Mouse (Mus musculus) intestine, postnatal 0 days (tissue): ENCODE data around the gene Tmc8. TPM values are rescaled to one million over a fixed set of nuclear protein-coding genes. Genes with fewer than 3 reads are reported as not detected.

Experiments used
- ATAC-seq: fragments of 200-750 bp; cut with Nextera tagmentation; 2 replicates; pipeline ENCODE4 v1.8.0; 2017; ENCODE audit warnings: mild to moderate bottlenecking, moderate TSS enrichment, moderate library complexity
- H3K27ac ChIP-seq: fragments of 300-500 bp; sonication (generic); 2 replicates; pipeline ENCODE4 v1.5.1; 2014; ENCODE audit warnings: mild to moderate bottlenecking, low read depth, low read length, moderate library complexity
- H3K27me3 ChIP-seq: fragments of 300-500 bp; sonication (generic); replicated peaks from 2 replicates; pipeline ENCODE4 v1.6.1; 2014; ENCODE audit warnings: low read length, mixed read lengths; ENCODE audit not compliant: control insufficient read depth, insufficient read depth
- H3K36me3 ChIP-seq: fragments of 300-500 bp; sonication (generic); 2 replicates; pipeline ENCODE4 v1.6.1; 2014; ENCODE audit warnings: mild to moderate bottlenecking, moderate library complexity; ENCODE audit not compliant: control insufficient read depth, insufficient read depth
- H3K4me1 ChIP-seq: fragments of 300-500 bp; sonication (generic); replicated peaks from 2 replicates; pipeline ENCODE4 v1.6.1; 2014; ENCODE audit warnings: antibody characterized with exemption, low read length, mixed read lengths; ENCODE audit not compliant: control insufficient read depth, insufficient read depth
- H3K4me2 ChIP-seq: fragments of 300-500 bp; sonication (generic); replicated peaks from 2 replicates; pipeline ENCODE4 v1.6.1; 2014; ENCODE audit warnings: low read depth, mild to moderate bottlenecking, moderate library complexity
- H3K4me3 ChIP-seq: fragments of 300-500 bp; sonication (generic); 2 replicates; pipeline ENCODE4 v1.5.1; 2014; ENCODE audit warnings: low read depth, low read length
- H3K9ac ChIP-seq: fragments of 300-500 bp; sonication (generic); 2 replicates; pipeline ENCODE4 v1.6.1; 2014; ENCODE audit warnings: mild to moderate bottlenecking, low read depth, low read length
- H3K9me3 ChIP-seq: fragments of 300-500 bp; sonication (generic); 2 replicates; pipeline ENCODE4 v1.6.1; 2016; ENCODE audit warnings: mixed run types; ENCODE audit not compliant: control insufficient read depth
- CTCF ChIP-seq: sonication (generic); IDR thresholded peaks from 2 replicates; pipeline ENCODE4 v1.5.1; 2016; ENCODE audit warnings: low read depth, mild to moderate bottlenecking, control low read depth, antibody characterized with exemption, moderate library complexity
- WGBS: fragments of 180-500 bp; shearing (Covaris S2); extraction: QIAGEN DNeasy Blood & Tissue Kit; methylation state at CpG from one replicate; pipeline ENCODE4 v1.1.7; 2014; 5-methylcytosine and 5-hydroxymethylcytosine counted together
- polyA plus RNA-seq: library from polyadenylated mRNA; unstranded; fragments of >200 nt; fragmentation: Nextera tagmentation; extraction: Ambion mirVana; gene quantifications from 2 replicates; pipeline ENCODE4 v1.2.1, GENCODE M21; 2015

Gene Tmc8
- polyA plus RNA-seq, 1 experiment from 2014 or later, result 18.2 TPM

- peak; percentile 69 for ATAC-seq
- peak overlapping the region; percentile 85 for H3K27ac ChIP-seq
- no peak overlapping the region for H3K9ac ChIP-seq
- H3K27me3 ChIP-seq, result no peaks in the 10 kb centered on the region
- TF ChIP-seq CTCF, result peak; percentile 91
- H3K36me3 ChIP-seq, result no peaks in the 10 kb centered on the region
- H3K9me3 ChIP-seq, result no peaks in the 10 kb centered on the region
- H3K4me3 ChIP-seq, result peak overlapping the region; percentile 34
- WGBS, result under 1% methylated on average over 14 of the region's 14 CpGs
- 0 out of 2 replicates have a peak, but pooled peaks cover 3% of the 10 kb centered on the region for H3K4me1 ChIP-seq
- peak overlapping the region; percentile 65 for H3K4me2 ChIP-seq
These were observed 8.4 kb downstream of the Tmc8 start for GRCm38 (mm10) chr11:117790286-117790685.

GRCm38 (mm10) chr11:117790703-117791440, 9.0 kb downstream of the Tmc8 start:
- Histone ChIP-seq H3K36me3 (no peaks in the 10 kb centered on the region), H3K4me3 (peak overlapping the region; percentile 34), H3K27me3 (no peaks in the 10 kb centered on the region), H3K9ac (peak overlapping the region; percentile 50), H3K4me2 (peak overlapping the region; percentile 65), H3K27ac (peak overlapping the region; percentile 85), H3K9me3 (no peaks in the 10 kb centered on the region), H3K4me1 (0 out of 2 replicates have a peak, but pooled peaks cover 3% of the 10 kb centered on the region)
- peak; percentile 95 for ATAC-seq
- TF ChIP-seq CTCF, result peak; percentile 64
- 30% methylated on average over 23 of the region's 23 CpGs for WGBS

GRCm38 (mm10) chr11:117791441-117791761, 9.5 kb downstream of the Tmc8 start:
- peak overlapping the region; percentile 34 for H3K4me3 ChIP-seq
- TF ChIP-seq CTCF, result no peak
- H3K9ac ChIP-seq, result peak overlapping the region; percentile 50; the same call in 1 of the 2 replicates
- peak overlapping the region; percentile 65 for H3K4me2 ChIP-seq
- H3K4me1 ChIP-seq, result 0 out of 2 replicates have a peak, but pooled peaks cover 3% of the 10 kb centered on the region
- H3K27me3 ChIP-seq, result no peaks in the 10 kb centered on the region
- no peaks in the 10 kb centered on the region for H3K9me3 ChIP-seq
- WGBS, result 83% methylated on average over 9 of the region's 9 CpGs
- no peak for ATAC-seq
- peak overlapping the region; percentile 85 for H3K27ac ChIP-seq
- H3K36me3 ChIP-seq, result no peaks in the 10 kb centered on the region

GRCm38 (mm10) chr11:117792281-117792888, 10.5 kb downstream of the Tmc8 start:
- Histone ChIP-seq H3K4me2 (peak overlapping the region; percentile 65), H3K4me1 (0 out of 2 replicates have a peak, but pooled peaks cover 3% of the 10 kb centered on the region), H3K27me3 (no peaks in the 10 kb centered on the region), H3K27ac (peak overlapping the region; percentile 85), H3K9me3 (no peaks in the 10 kb centered on the region), H3K4me3 (peak overlapping the region; percentile 34; the same call in 1 of the 2 replicates), H3K36me3 (no peaks in the 10 kb centered on the region), H3K9ac (peak overlapping the region; percentile 13; the same call in 1 of the 2 replicates)
- peak; percentile 46 for TF ChIP-seq CTCF
- ATAC-seq, result peak; percentile 74
- WGBS, result 5% methylated on average over 22 of the region's 22 CpGs

DNA sequence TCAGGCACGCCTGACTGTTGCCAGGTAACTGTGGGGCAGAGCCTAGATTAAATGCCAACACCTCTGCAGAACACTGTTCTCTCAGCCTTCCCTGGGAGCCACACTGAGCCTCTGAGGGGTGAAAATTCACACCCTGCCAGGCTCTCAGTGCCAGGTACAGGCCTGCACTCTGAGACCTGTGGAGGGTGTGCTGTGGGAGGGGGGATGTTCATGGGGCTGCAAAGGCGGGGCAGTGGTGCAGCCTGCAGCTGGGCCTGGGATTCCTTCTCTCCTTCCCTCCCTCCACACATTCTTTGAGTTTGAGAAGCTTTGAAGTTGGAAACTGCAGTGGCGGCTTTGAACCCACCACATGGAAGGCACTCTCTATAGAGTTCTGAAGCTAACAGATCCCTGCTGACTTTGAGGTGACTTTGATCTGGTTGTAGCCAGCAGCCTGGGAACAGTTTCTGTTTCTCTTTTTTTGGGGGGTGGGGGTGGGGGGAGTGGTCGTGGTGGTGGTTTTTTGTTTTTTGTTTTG, 12.2 kb downstream of the Tmc8 start:
- Histone ChIP-seq H3K4me2 (no peak overlapping the region), H3K4me1 (0 out of 2 replicates have a peak, but pooled peaks cover 3% of the 10 kb centered on the region), H3K27ac (no peak overlapping the region), H3K36me3 (no peaks in the 10 kb centered on the region), H3K9me3 (no peaks in the 10 kb centered on the region), H3K9ac (no peak overlapping the region), H3K4me3 (no peak overlapping the region), H3K27me3 (no peaks in the 10 kb centered on the region)
- no peak for TF ChIP-seq CTCF
- 74% methylated on average over 4 of the region's 4 CpGs for WGBS
- no peak for ATAC-seq

GRCm38 (mm10) chr11:117796954-117797353, 15.1 kb downstream of the Tmc8 start:
- Histone ChIP-seq H3K4me2 (no peak overlapping the region), H3K9me3 (no peaks in the 10 kb centered on the region), H3K4me3 (no peak overlapping the region), H3K4me1 (0 out of 2 replicates have a peak, but pooled peaks cover 2% of the 10 kb centered on the region), H3K36me3 (no peaks in the 10 kb centered on the region), H3K27me3 (no peaks in the 10 kb centered on the region), H3K9ac (no peak overlapping the region), H3K27ac (no peak overlapping the region)
- no peak for TF ChIP-seq CTCF
- WGBS, result 46% methylated on average over 5 of the region's 5 CpGs
- ATAC-seq, result no peak
